Mouse (Mus musculus) limb, embryonic 13.5 days (tissue): ENCODE measurements around the gene Clnk. TPM values are rescaled to one million over a fixed set of nuclear protein-coding genes. Genes with fewer than 3 reads are reported as not detected.

ENCODE experiments used
- ATAC-seq: fragments of 200-750 bp; cut with Nextera tagmentation; 2 replicates; pipeline ENCODE4 v1.8.0; 2017; ENCODE audit warnings: low read depth, moderate number of reproducible peaks, moderate TSS enrichment; ENCODE audit not compliant: low FRiP score
- H3K27ac ChIP-seq: fragments of 300-500 bp; sonication (generic); 2 replicates; pipeline ENCODE4 v1.5.1; 2015; ENCODE audit warnings: inconsistent platforms, mild to moderate bottlenecking, moderate library complexity
- H3K27me3 ChIP-seq: fragments of 300-500 bp; sonication (generic); 2 replicates; pipeline ENCODE4 v1.6.1; 2015; ENCODE audit warnings: mild to moderate bottlenecking, inconsistent platforms
- H3K36me3 ChIP-seq: fragments of 300-500 bp; sonication (generic); 2 replicates; pipeline ENCODE4 v1.6.1; 2015; ENCODE audit warnings: inconsistent platforms, mild to moderate bottlenecking, moderate library complexity
- H3K4me1 ChIP-seq: fragments of 300-500 bp; sonication (generic); 2 replicates; pipeline ENCODE4 v1.6.1; 2015; ENCODE audit warnings: inconsistent platforms
- H3K4me2 ChIP-seq: fragments of 300-500 bp; sonication (generic); replicated peaks from 2 replicates; pipeline ENCODE4 v1.6.1; 2015; ENCODE audit warnings: inconsistent platforms, mild to moderate bottlenecking, moderate library complexity
- H3K4me3 ChIP-seq: fragments of 300-500 bp; sonication (generic); 2 replicates; pipeline ENCODE4 v1.5.1; 2015; ENCODE audit warnings: moderate library complexity, mild to moderate bottlenecking, inconsistent platforms
- H3K9ac ChIP-seq: fragments of 300-500 bp; sonication (generic); 2 replicates; pipeline ENCODE4 v1.6.1; 2015; ENCODE audit warnings: mild to moderate bottlenecking, inconsistent platforms
- H3K9me3 ChIP-seq: fragments of 300-500 bp; sonication (generic); 2 replicates; pipeline ENCODE4 v1.6.1; 2016; ENCODE audit warnings: inconsistent platforms
- WGBS: fragments of 180-500 bp; shearing (Covaris S2); methylation state at CpG from one replicate; pipeline ENCODE4 v1.1.7; 2015; 5-methylcytosine and 5-hydroxymethylcytosine counted together
- polyA plus RNA-seq: library from polyadenylated mRNA; unstranded; fragments of >200 nt; fragmentation: Nextera tagmentation; extraction: Ambion mirVana; gene quantifications from 2 replicates; pipeline ENCODE4 v1.2.1, GENCODE M21; 2015

The Clnk gene
- polyA plus RNA-seq, 1 experiment from 2014 or later, result not detected

- Histone ChIP-seq H3K9ac (no peak overlapping the region), H3K4me3 (no peak overlapping the region), H3K4me2 (no peak overlapping the region), H3K36me3 (no peaks in the 10 kb centered on the region), H3K27me3 (no peaks in the 10 kb centered on the region), H3K9me3 (no peaks in the 10 kb centered on the region), H3K27ac (no peak overlapping the region), H3K4me1 (peaks cover 2% of the 10 kb centered on the region; the same call in 1 of the 2 replicates)
- no peak for ATAC-seq
- 57% methylated on average over 1 of the region's 1 CpGs for WGBS
Observed at GRCm38 (mm10) chr5:38874931-38875330, 1.7 kb downstream of the Clnk start.

DNA sequence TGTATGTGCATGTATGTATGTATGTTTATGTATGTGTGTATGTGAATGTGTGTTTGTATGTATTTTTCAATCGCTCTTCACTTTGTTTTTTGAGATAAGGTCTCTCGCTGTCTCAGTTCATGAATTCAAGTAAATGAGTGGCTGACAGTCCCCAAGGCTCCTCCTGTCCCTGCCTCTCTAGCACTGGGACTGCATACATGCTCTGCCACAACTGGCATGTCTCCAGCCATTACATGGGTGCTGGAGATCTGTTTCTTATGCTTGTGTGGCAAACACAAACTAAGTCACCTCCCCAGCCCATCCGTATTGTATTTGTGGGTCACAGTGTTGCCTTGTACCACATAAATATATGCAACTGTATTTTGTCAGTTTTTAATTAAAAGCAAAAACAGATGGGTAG, 3.7 kb downstream of the Clnk start:
- Histone ChIP-seq H3K27me3 (no peaks in the 10 kb centered on the region), H3K36me3 (no peaks in the 10 kb centered on the region), H3K4me2 (no peak overlapping the region), H3K4me3 (no peak overlapping the region), H3K27ac (no peak overlapping the region), H3K9me3 (no peaks in the 10 kb centered on the region), H3K4me1 (no peaks in the 10 kb centered on the region), H3K9ac (no peak overlapping the region)
- ATAC-seq, result no peak
- WGBS, result 93% methylated on average over 3 of the region's 3 CpGs

- Histone ChIP-seq H3K27me3 (no peaks in the 10 kb centered on the region), H3K27ac (no peak overlapping the region), H3K4me1 (no peaks in the 10 kb centered on the region), H3K4me3 (no peak overlapping the region), H3K9ac (no peak overlapping the region), H3K36me3 (no peaks in the 10 kb centered on the region), H3K9me3 (no peaks in the 10 kb centered on the region), H3K4me2 (no peak overlapping the region)
- WGBS, result 34% methylated on average over 2 of the region's 2 CpGs
- no peak for ATAC-seq
Observed at GRCm38 (mm10) chr5:38871591-38871990, 5.0 kb downstream of the Clnk start.

- Histone ChIP-seq H3K4me3 (no peak overlapping the region), H3K9ac (no peak overlapping the region), H3K27ac (no peak overlapping the region), H3K9me3 (no peaks in the 10 kb centered on the region), H3K27me3 (no peaks in the 10 kb centered on the region), H3K36me3 (no peaks in the 10 kb centered on the region), H3K4me2 (no peak overlapping the region), H3K4me1 (no peaks in the 10 kb centered on the region)
- ATAC-seq, result no peak
- WGBS, result 83% methylated on average over 12 of the region's 12 CpGs
Observed at GRCm38 (mm10) chr5:38870485-38870884, 6.1 kb downstream of the Clnk start.

GRCm38 (mm10) chr5:38869976-38870375, 6.6 kb downstream of the Clnk start:
- H3K9ac ChIP-seq, result no peak overlapping the region
- no peak for ATAC-seq
- no peaks in the 10 kb centered on the region for H3K27me3 ChIP-seq
- no peaks in the 10 kb centered on the region for H3K9me3 ChIP-seq
- no peaks in the 10 kb centered on the region for H3K36me3 ChIP-seq
- no peak overlapping the region for H3K4me2 ChIP-seq
- WGBS, result 87% methylated on average over 9 of the region's 9 CpGs
- no peak overlapping the region for H3K4me3 ChIP-seq
- H3K27ac ChIP-seq, result no peak overlapping the region
- no peaks in the 10 kb centered on the region for H3K4me1 ChIP-seq

DNA sequence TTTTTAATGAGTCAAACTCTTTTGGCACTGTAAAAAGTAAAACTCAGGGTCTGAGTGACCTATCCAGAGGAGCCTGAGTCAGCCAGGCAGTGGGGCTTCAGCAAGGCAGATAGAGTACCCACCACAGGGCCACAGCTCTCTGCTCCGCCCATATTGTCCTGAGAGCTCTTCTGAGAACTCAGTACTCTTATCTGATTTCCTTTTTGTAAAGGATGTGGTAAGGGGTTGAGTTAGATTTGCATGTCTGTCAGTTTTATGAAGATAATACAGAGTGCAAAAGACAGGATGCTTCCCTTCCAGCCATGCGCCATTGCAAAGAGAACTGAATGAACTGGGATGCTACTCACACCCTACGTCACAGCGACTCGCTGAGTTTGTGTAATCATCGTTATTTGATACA, 12.0 kb downstream of the Clnk start:
- no peak for ATAC-seq
- Histone ChIP-seq H3K27ac (no peak overlapping the region), H3K9me3 (no peaks in the 10 kb centered on the region), H3K36me3 (no peaks in the 10 kb centered on the region), H3K4me2 (no peak overlapping the region), H3K9ac (no peak overlapping the region), H3K27me3 (peaks cover 6% of the 10 kb centered on the region; the same call in 1 of the 2 replicates), H3K4me3 (no peak overlapping the region), H3K4me1 (peaks cover 9% of the 10 kb centered on the region; the same call in 1 of the 2 replicates)
- WGBS, result 88% methylated on average over 6 of the region's 6 CpGs

DNA sequence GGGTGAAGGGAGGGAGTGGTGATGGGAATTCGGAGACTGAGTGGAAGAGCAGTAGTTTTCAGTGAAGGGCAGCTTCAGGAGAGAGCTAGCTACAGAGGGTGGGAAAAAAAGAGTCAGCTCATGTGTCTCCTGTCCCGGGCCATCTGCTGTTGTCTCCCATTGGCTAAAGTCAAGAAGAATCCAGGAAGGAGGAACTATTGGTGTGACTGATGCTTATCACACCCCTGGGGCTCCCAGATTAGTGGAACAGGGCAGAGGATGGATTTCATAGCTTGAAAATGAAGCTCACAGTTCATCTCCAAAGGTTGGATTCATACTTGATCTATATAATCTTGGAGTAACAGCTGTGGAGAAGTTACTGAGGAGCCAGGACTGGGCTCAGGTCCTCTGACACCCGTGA, 13.6 kb downstream of the Clnk start:
- H3K9ac ChIP-seq, result no peak overlapping the region
- peaks cover 7% of the 10 kb centered on the region; the same call in 1 of the 2 replicates for H3K27me3 ChIP-seq
- no peak overlapping the region for H3K4me2 ChIP-seq
- H3K4me3 ChIP-seq, result no peak overlapping the region
- WGBS, result 54% methylated on average over 3 of the region's 3 CpGs
- H3K4me1 ChIP-seq, result peaks cover 17% of the 10 kb centered on the region
- H3K27ac ChIP-seq, result no peak overlapping the region
- no peaks in the 10 kb centered on the region for H3K9me3 ChIP-seq
- no peaks in the 10 kb centered on the region for H3K36me3 ChIP-seq
- ATAC-seq, result no peak

GRCm38 (mm10) chr5:38862288-38862985, 14.2 kb downstream of the Clnk start:
- no peaks in the 10 kb centered on the region for H3K36me3 ChIP-seq
- H3K4me2 ChIP-seq, result no peak overlapping the region
- H3K9ac ChIP-seq, result no peak overlapping the region
- H3K27ac ChIP-seq, result no peak overlapping the region
- ATAC-seq, result no peak
- H3K4me1 ChIP-seq, result peaks cover 23% of the 10 kb centered on the region
- 52% methylated on average over 13 of the region's 13 CpGs for WGBS
- no peak overlapping the region for H3K4me3 ChIP-seq
- H3K9me3 ChIP-seq, result no peaks in the 10 kb centered on the region
- H3K27me3 ChIP-seq, result peaks cover 7% of the 10 kb centered on the region; the same call in 1 of the 2 replicates

GRCm38 (mm10) chr5:38858015-38858721, 18.4 kb downstream of the Clnk start:
- Histone ChIP-seq H3K36me3 (no peaks in the 10 kb centered on the region), H3K4me2 (no peak overlapping the region)
- no peak for ATAC-seq

DNA sequence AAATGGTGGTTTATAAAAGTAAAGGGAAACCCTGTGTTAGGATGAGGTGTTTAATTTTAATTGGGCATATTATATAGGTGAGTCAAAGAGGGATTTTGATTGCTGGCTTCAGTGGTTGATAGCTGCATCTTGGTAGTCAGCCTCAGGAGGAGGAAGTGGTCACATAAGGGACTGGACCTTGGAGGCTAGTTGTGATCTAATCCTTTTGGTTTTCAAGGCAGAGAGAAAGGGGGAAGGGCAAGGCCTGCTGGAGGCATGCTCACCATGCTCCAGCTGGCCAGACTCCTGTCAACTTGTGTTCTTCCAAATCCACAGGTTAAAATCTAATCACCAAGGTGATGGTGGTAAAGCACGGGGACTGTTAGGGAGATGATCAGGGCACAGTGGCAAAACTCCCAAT, 19.0 kb downstream of the Clnk start:
- no peaks in the 10 kb centered on the region for H3K36me3 ChIP-seq
- peaks cover 31% of the 10 kb centered on the region for H3K4me1 ChIP-seq
- no peak overlapping the region for H3K27ac ChIP-seq
- no peak overlapping the region for H3K4me2 ChIP-seq
- peaks cover 7% of the 10 kb centered on the region; the same call in 1 of the 2 replicates for H3K27me3 ChIP-seq
- H3K9ac ChIP-seq, result no peak overlapping the region
- no peak overlapping the region for H3K4me3 ChIP-seq
- H3K9me3 ChIP-seq, result no peaks in the 10 kb centered on the region
- WGBS, result 41% methylated on average over 1 of the region's 1 CpGs
- no peak for ATAC-seq

More at GRCm38 (mm10) chr5:38858015-38858721, 18.4 kb downstream of the Clnk start:
- Histone ChIP-seq H3K9ac (no peak overlapping the region), H3K27ac (no peak overlapping the region), H3K9me3 (no peaks in the 10 kb centered on the region), H3K4me3 (no peak overlapping the region), H3K27me3 (peaks cover 7% of the 10 kb centered on the region; the same call in 1 of the 2 replicates), H3K4me1 (peaks cover 36% of the 10 kb centered on the region)
- 26% methylated on average over 4 of the region's 4 CpGs for WGBS

GRCm38 (mm10) chr5:38850171-38850570, 26.4 kb downstream of the Clnk start:
- Histone ChIP-seq H3K4me3 (no peak overlapping the region), H3K9me3 (no peaks in the 10 kb centered on the region), H3K27ac (no peak overlapping the region), H3K4me1 (peaks cover 12% of the 10 kb centered on the region), H3K36me3 (no peaks in the 10 kb centered on the region), H3K9ac (no peak overlapping the region), H3K4me2 (no peak overlapping the region), H3K27me3 (no peaks in the 10 kb centered on the region)
- 96% methylated on average over 1 of the region's 1 CpGs for WGBS
- ATAC-seq, result no peak

DNA sequence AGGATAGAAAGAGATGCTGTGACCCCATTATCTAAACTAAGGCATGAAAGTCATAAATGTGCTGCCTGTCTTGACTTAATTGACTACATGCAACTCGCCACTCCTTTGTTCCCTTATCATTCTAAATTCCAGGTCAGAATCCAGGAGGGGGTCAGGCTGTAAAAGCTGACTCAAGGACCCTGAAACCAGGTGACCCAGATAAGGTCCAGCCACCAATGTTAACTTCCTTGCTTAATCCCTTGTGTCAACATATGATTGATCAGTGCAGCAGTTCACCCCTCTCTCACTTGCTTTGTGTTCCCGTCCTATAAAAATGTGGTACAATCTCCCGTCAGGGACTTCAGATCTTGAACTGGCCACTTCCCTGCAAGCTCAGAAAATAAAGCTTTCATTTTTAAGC, 31.1 kb downstream of the Clnk start:
- Histone ChIP-seq H3K36me3 (no peaks in the 10 kb centered on the region), H3K4me3 (no peak overlapping the region), H3K9me3 (no peaks in the 10 kb centered on the region), H3K4me1 (peaks cover 2% of the 10 kb centered on the region; the same call in 1 of the 2 replicates), H3K4me2 (no peak overlapping the region), H3K9ac (no peak overlapping the region), H3K27ac (no peak overlapping the region), H3K27me3 (no peaks in the 10 kb centered on the region)
- ATAC-seq, result no peak
- 43% methylated on average over 3 of the region's 3 CpGs for WGBS
